Mouse (Mus musculus): ENCODE measurements around the gene Hoxb7. TPM values are rescaled to one million over a fixed set of nuclear protein-coding genes. Genes with fewer than 3 reads are reported as not detected.

Gene Hoxb7
- total RNA-seq, 2 experiments from 2014 or later: 0.47 to 0.56 TPM

DNA sequence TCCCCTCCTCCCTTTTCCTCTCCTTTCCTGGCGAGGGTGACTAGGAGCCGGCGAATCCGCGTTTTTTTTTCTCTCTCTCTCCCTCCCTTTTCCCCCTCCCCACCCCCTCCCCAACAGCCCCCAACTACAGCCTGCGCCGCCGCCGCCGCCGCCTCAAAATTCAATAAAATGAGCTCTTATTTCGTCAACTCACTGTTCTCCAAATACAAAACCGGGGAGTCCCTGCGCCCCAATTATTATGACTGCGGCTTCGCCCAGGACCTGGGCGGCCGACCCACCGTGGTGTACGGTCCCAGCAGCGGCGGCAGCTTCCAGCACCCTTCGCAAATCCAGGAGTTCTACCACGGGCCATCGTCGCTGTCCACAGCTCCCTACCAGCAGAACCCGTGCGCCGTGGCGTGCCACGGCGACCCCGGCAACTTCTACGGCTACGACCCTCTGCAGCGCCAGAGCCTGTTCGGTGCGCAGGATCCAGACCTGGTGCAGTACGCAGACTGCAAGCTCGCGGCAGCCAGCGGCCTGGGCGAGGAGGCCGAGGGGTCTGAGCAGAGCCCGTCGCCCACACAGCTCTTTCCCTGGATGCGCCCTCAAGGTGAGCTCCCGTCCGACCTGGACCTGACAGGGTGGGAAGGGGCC is 3.5 kb upstream of the Hoxb7 start:
- intact Hi-C loops (cut with DNase I): no loop called here
- peak overlapping the region; percentile 73 for H3K4me3 ChIP-seq
- peak overlapping the region; percentile 89 for H3K27ac ChIP-seq
- no peak for DNase-seq
- no peak for TF ChIP-seq CTCF (IDR thresholded peaks at IDR 0.05)

DNA sequence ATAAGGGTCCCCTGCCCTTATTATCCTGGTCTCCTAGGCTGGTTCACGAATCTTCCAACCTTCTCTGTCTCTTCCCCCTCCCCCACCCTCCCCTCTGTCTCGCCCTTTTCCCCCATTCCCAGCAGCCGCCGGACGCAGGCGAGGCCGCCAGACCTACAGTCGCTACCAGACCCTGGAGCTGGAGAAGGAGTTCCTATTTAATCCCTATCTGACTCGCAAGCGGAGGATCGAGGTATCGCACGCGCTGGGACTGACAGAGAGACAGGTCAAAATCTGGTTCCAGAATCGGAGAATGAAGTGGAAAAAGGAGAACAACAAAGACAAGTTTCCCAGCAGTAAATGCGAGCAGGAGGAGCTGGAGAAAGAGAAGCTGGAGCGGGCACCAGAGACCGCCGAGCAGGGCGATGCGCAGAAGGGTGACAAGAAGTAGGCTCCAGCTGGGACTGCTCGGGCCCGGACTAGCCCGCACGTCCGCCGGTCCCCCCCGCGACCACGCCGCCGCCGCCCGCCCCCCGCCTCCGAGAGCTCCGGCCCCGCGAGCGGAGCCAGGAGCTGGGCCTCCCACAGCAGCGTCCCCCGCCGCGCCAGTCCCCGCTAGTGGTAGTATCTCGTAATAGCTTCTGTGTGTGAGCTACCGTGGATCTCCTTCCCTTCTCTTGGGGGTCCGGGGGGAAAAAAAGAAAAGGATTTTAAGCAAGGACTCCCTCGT is 2.2 kb upstream of the Hoxb7 start:
- peak overlapping the region; percentile 89 for H3K27ac ChIP-seq
- DNase-seq: peak; percentile 53
- intact Hi-C loops (cut with DNase I): loop anchor here (1.0 kb wide), 1 partner anchor 9 kb away; no protein-coding TSS in a partner anchor
- peak; percentile 26; the same call in 1 of the 2 replicates for TF ChIP-seq CTCF (IDR thresholded peaks at IDR 0.05)
- peak overlapping the region; percentile 73 for H3K4me3 ChIP-seq

DNA sequence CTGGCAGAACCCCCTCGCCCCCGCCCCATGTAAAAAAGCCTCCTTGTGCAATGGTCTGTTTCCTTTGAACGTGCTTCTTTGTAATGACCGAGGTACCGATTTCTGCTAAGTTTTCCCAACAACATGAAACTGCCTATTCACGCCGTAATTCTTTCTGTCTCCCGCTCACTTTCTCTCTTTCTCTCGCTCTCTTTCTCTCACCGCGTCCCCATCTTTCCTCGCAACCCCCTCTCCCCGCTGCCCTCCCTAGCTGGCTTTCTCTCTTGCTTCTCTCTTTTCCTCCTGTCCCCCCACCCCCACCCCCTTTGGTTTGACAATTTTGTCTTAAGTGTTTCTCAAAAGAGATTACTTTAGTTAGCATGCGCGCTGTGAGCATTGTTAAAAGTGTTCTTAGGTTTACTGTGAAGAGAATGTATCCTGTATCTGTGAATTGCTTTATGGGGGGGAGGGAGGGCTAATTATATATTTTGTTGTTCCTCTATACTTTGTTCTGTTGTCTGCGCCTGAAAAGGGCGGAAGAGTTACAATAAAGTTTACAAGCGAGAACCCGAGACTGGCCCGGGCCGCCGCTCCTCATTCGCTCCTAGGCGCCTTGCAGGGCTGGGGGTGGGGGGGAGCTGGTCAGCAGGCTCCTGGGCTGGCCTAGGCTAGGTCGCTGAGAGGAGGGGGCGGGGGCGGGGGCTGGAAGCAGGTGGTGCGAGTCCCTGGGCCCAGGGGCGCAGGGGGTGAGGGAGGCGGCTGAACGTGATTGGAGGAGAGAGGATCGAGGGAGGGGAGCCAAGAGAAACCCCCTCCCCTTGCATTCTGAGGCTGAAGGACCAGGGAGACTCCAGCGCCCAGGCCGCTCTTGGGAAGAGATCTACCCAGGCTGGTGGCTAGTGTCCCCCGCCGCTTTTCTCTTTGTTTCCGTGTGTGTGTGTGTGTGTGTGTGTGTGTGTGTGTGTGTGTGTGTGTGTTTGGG is 1.4 kb upstream of the Hoxb7 start:
- H3K27ac ChIP-seq: peak overlapping the region; percentile 89
- intact Hi-C loops (cut with DNase I): loop anchor here (1.0 kb wide), 1 partner anchor 8 kb away; no protein-coding TSS in a partner anchor
- TF ChIP-seq CTCF (IDR thresholded peaks at IDR 0.05): no peak
- DNase-seq: no peak
- peak overlapping the region; percentile 73 for H3K4me3 ChIP-seq

DNA sequence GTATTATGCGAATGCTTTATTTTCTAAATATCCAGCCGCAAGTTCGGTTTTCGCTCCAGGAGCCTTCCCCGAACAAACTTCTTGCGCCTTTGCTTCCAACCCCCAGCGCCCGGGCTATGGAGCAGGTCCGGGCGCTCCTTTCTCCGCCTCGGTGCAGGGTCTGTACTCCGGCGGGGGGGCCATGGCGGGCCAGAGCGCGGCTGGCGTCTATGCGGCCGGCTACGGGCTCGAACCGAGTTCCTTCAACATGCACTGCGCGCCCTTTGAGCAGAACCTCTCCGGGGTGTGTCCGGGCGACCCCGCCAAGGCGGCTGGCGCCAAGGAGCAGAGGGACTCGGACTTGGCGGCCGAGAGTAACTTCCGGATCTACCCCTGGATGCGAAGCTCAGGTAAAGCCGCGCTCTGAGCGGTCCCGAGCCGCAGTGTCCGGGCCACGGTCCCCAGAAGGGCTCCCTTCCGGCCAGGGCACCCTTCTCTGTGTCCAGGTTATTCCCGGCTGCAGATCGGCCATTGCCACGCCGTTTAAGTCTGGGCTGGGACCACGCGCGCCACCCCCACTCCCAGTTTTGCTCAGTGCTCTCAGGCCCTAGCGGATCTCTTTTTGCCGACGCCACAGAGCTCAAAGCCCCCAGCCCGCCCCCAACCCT is 439 bp downstream of the Hoxb7 start:
- peak overlapping the region; percentile 89 for H3K27ac ChIP-seq
- TF ChIP-seq CTCF (IDR thresholded peaks at IDR 0.05): no peak
- DNase-seq: no peak
- peak overlapping the region; percentile 73 for H3K4me3 ChIP-seq
- intact Hi-C loops (cut with DNase I): no loop called here

DNA sequence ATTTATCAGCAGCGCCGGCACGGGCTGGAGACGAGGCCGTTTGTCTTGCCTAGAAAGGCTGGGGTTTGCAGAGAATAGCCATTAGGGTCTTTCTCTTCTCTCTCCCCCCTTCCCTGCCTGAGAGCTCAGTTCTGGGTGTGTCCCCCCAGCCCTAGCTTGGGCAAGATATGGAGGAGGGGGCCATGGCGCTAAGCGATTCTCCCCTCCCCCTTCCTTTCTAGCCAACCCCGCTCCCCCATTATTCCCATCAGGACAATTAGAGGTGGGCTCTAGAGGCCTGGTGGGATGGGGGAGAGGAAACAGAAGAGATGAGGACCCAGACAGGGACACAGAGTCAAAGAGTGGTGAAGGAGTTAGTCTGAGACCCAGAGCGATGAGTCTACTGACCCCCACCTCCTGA is 988 bp downstream of the Hoxb7 start:
- intact Hi-C loops (cut with DNase I): no loop called here
- no peak for TF ChIP-seq CTCF (IDR thresholded peaks at IDR 0.05)
- DNase-seq: no peak
- peak overlapping the region; percentile 89 for H3K27ac ChIP-seq
- peak overlapping the region; percentile 73 for H3K4me3 ChIP-seq

DNA sequence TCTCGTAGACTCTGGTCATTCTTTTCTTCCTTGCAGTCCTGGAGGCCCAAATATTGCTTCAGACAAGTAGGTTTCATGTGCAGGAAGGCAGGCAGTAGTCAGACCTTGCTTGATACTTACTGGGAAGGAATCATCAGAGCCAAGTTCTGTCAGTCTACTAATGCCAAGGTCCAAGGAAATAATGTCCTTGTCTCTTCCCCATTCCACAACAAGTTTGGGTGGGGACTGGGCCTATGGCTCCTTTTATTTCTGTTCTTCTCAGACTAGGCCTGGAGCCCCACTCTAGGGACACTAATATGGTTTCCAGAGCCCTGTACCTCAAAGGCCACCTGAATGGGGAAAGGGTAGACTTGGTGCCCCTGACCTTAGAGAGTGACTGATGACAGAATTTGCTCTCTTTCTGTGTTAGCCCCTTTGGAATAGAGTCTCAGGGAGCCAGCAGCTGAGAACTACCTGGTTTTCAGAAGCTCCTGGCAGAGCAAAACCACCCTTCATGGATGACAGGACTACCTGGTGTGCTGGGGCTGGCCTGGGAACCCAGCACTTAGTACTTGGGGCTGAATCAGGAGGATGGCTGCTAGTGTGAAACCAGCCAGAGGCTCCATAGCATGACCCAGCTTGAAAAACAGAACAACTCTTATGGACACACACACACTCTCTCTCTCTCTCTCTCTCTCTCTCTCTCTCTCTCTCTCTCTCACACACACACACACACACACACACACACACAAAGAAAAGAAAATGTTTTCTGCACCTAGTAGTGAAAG is 2.2 kb downstream of the Hoxb7 start:
- DNase-seq: no peak
- intact Hi-C loops (cut with DNase I): no loop called here
- H3K27ac ChIP-seq: 0 out of 2 replicates have a peak overlapping the region, but pooled peaks have one; percentile 24
- no peak for TF ChIP-seq CTCF (IDR thresholded peaks at IDR 0.05)
- no peak overlapping the region for H3K4me3 ChIP-seq

DNA sequence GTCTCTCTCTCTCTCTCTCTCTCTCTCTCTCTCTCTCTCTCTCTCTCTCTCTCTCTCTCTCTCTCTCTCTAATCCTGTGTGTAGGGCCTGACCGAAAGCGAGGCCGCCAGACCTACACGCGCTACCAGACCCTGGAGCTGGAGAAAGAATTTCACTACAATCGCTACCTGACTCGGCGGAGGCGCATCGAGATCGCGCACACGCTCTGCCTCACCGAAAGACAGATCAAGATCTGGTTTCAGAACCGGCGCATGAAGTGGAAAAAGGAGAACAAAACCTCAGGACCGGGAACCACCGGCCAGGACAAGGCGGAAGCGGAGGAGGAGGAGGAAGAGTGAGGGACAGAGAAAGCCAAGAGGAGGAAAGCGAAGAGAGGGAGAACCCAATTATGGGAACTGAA is 2.9 kb downstream of the Hoxb7 start:
- Histone ChIP-seq H3K27ac (0 out of 2 replicates have a peak overlapping the region, but pooled peaks have one; percentile 40), H3K4me3 (no peak overlapping the region)
- intact Hi-C loops (cut with DNase I): no loop called here
- no peak for DNase-seq
- no peak for TF ChIP-seq CTCF (IDR thresholded peaks at IDR 0.05)

DNA sequence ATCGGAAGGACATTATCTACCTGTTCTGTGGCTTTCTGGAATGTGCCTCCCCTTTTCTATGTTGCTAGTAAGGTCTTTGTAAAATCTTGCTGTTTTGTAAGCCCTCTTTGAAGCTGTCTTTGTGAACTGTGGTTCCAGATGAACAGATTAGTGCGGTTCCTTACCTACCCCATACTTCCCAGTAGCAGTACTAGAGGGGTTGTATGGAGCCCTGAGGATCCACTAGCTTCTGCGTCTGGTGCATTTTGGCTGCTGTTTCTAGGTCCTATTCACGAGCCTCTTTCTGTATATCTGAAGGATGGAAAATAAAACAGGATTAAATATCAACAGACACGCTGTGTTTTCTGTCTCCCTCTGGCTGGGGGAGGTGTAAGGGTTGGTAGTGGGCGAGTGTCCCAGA is 3.4 kb downstream of the Hoxb7 start:
- DNase-seq: no peak
- TF ChIP-seq CTCF (IDR thresholded peaks at IDR 0.05): no peak
- Histone ChIP-seq H3K4me3 (no peak overlapping the region), H3K27ac (peak overlapping the region; percentile 40; the same call in 1 of the 2 replicates)
- intact Hi-C loops (cut with DNase I): no loop called here

DNA sequence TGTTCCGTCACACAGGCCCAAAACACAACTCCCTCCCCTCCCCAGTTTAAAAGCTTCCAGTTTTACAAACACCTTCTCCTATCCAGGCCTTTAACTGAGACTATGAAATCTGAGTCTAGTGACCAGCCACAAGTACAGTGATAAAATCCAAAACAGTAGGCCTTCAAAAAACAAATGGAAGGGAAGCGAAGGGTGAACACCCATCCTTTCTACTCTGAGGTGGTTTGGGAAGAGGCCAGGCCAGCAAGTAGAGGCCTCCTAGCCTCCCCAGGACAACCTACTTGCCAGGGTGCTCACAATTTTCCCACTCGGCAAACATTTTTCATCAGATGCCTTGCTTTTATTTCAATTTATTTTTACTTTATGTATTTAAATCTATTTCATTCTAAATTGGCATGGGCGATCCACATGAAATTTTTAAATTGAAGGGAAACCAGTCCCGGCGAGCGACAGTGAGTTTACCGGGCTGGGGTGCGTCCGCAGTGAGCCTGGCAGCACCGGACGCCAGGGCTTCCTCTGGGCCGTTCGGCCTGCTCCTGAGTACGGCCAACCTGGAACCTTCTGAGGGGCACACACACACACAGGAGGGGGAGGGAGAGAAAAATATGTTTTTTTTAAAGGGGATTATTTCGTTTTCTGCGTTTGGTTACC is 4.4 kb downstream of the Hoxb7 start:
- H3K27ac ChIP-seq: peak overlapping the region; percentile 77
- H3K4me3 ChIP-seq: peak overlapping the region; percentile 69
- TF ChIP-seq CTCF (IDR thresholded peaks at IDR 0.05): no peak
- DNase-seq: no peak
- intact Hi-C loops (cut with DNase I): no loop called here

DNA sequence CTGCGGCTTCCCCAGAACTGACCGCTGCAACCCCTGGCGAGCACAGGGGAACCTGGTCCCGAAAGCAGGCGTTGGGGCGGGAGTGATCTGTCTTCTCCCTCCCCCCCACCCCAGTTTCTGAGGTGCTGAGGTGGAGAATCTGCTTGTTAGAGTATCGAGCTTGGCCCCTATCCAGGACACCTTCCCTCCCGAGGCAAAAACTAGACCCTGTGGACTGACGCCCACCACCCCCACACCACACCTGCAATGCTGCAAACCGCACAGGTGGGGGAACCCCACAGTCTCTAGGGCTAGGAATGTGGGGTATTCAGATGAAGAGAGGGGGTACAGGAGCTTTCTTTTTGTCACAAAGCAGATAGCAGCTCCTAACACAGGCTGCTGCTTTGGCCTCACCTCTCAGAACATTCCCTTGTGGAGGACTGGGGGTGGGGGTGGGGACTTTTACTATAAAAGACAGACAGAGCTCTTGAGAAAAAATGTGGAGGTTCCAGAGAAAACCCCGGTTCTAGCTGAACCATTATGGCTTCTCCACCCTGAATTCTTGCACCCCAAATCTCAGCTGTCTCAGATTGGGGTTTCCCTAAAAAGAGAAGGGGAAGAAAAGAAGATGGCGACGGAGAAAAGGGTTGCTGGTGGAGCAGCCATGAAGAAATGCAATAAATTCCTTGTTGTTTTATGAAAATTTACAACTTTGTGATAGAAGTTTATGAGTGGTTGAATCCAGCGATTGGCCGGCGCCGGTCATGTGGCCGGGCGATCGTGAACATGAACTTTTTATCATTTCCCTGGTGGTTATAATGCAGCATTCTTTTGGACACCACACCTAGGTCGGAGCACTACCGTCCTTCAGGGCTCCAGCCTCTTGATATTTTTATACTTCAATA is 5.5 kb downstream of the Hoxb7 start, which contains the start of gene Hoxb6:
Gene Hoxb6 (plus strand): TSS at position 796 of the 884 bp plus-strand sequence.
- Histone ChIP-seq H3K27ac (peak within 1 kb of the TSS; percentile 77), H3K4me3 (peak within 1 kb of the TSS; percentile 69)
- TF ChIP-seq CTCF (IDR thresholded peaks at IDR 0.05): no peak
- intact Hi-C loops (cut with DNase I): no loop called here
- no peak for DNase-seq

Data from gastrocnemius, adult 2 months (tissue).